Mouse (Mus musculus) c-Kit-positive CD71-positive TER-119-negative erythroid progenitor cells, embryonic 14.5 days (primary cell): ENCODE measurements around the gene Gm1553.

Experiments
- DNase-seq: peaks from one replicate; pipeline ENCODE4 v3.0.0-alpha.2; 2013; ENCODE audit warnings: low read depth

The Gm1553 gene

DNA sequence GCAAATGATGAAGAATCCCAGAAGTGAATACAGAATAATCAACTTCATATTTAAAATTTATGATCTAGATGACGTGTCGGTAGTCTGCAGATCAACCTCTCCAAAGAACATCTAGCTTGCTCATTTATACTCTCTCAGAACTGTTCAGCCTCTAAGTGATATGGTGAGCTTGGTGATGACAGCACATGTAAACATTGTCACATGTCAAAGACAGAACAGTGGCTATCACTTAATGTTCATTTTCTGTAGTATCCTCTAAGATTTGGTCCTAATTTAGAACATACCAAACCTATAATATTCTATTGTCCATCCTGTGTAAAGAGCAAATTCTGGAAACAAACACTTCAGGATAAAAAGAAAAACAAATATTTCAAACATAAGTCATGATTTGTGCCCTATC lies at the start of gene Gm1553:
Gm1553 (minus strand) TSS at position 101 of the 400 bp plus-strand sequence.
- no peak for DNase-seq
